Mouse (Mus musculus) liver, adult (tissue): Measurements from ENCODE around the gene Hoxd8.

Experiments used
- GATA4 ChIP-seq: IDR thresholded peaks from 2 replicates; pipeline ENCODE4 v1.6.1; 2014; ENCODE audit warnings: mild to moderate bottlenecking, low read length; ENCODE audit not compliant: insufficient replicate concordance

Gene Hoxd8

GRCm38 (mm10) chr2:74676376-74677052, 27.9 kb upstream of the Hoxd8 start:
- no peak for TF ChIP-seq GATA4

DNA sequence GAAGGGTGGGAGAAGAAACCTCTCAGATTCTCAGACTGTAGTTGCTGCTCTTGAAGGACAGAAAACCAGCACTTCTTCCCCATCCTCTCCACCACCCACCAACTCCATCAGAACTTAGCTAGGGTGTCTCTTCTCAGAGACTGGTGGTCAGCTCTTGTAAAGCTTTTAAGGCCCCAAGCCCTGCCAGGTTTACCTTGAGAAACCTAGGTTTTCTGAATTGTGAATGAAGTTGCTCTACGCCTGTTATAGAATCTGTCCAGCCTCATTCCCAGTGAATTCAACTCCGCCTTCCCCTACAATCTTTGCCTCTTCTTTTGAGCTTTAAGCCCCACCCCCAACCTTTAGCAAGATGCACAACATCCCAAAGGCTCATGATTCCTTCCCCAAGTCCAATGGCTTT, 27.3 kb upstream of the Hoxd8 start:
- no peak for TF ChIP-seq GATA4

- TF ChIP-seq GATA4: no peak
Observed at GRCm38 (mm10) chr2:74678891-74679595, 25.4 kb upstream of the Hoxd8 start, which contains the start of gene Hoxd11. Gene Hoxd11, plus strand, starts transcription at chr2:74679557.

- no peak for TF ChIP-seq GATA4
Observed at GRCm38 (mm10) chr2:74679596-74679971, 24.8 kb upstream of the Hoxd8 start.

GRCm38 (mm10) chr2:74679980-74680379, 24.4 kb upstream of the Hoxd8 start:
- no peak for TF ChIP-seq GATA4

GRCm38 (mm10) chr2:74680561-74681398, 23.6 kb upstream of the Hoxd8 start:
- no peak for TF ChIP-seq GATA4

DNA sequence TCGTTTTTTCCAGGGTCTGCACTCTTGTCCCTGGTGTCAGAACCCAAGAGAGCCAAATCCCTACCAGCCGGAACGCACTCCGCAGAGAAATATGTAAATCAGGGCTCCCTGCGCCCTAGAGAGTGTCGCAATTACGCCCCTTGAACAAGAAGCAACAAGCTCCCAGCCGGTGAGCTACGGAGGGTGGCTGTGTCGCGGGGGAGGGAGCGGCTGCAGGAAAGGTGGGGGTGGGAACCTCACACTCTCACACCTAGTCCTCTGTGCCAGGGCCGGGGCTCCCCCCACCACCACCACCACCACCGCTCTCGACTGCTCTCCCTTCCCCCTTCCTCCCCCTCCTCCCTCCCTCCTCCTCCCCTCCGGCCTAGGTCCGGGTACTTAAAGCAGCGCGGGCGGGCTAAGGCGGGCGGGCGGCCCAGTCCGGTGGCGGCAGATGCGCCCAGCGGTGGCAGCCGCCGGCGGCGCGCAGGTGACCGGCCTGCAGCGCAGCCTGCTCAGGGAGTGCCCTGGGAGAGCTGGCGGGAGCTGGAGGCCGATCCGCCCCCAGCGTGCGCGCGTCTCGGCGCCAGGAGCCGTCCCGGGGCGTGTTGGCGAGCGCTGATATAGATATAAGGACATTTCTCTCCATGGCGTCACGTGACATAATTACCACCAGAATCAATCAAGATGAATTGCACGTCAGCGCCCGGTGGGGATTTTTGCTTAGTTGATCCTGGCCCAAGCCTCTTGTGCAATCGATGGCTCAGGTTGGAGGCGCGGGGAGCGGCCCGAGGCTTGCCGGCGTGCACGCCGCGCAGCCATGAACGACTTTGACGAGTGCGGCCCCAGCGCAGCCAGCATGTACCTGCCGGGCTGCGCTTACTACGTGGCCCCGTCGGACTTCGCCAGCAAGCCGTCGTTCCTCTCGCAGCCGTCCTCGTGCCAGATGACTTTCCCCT, 22.6 kb upstream of the Hoxd8 start:
- no peak for TF ChIP-seq GATA4

DNA sequence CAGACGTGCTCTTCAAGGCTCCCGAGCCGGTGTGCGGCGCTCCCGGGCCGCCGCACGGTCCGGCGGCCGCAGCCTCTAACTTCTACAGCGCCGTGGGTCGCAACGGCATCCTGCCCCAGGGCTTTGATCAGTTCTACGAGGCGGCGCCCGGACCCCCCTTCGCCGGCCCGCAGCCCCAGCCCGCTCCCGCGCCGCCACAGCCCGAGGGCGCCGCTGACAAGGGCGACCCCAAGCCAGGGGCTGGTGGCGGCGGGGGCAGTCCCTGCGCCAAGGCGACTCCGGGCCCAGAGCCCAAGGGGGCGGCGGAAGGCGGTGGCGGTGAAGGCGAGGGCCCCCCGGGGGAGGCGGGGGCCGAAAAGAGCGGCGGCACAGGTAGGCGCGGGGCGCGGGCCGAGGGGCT, 21.6 kb upstream of the Hoxd8 start:
- no peak for TF ChIP-seq GATA4

DNA sequence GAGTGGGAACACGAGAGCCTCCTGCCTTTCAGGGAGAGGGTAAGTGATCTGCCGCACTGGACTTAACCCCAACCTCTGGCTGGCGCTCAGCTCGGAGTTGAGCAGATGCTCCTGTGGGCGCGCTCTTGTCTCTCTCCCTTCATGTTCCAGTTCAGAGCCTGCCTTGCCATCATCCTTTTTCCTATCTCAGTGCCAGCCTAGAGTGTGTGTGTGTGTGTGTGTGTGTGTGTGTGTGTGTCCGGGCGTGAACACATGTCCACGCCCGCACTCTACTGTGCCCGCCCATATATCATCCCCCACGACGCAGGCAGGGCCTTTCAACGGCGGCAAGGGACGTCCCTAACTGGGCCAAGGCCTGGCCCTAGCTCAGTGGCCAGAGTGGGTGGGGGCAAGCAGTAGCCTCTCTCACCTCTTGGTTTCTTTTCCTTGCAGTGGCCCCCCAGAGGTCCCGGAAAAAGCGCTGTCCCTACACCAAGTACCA, 20.9 kb upstream of the Hoxd8 start:
- no peak for TF ChIP-seq GATA4

DNA sequence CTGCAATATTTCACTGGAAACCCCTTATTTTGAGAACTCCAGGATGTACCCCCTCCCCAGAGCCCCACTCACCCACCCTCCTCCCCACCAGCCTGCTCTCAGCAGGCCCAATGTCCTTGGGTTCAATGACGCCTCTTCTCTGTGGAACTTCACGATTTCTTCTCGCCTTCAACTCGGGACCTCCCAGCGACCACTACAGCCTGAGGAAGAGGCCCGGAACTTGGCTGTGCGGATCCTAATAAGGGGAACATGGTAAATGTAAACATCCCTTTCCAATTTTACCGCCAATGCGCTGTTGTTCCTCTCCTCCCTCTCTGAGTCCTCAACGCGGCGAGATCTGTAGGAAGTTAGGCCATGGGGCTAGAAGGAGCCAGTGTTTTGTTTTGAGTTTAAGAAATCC, 20.3 kb upstream of the Hoxd8 start:
- no peak for TF ChIP-seq GATA4

- TF ChIP-seq GATA4: no peak
Observed at GRCm38 (mm10) chr2:74685059-74685603, 19.3 kb upstream of the Hoxd8 start.

GRCm38 (mm10) chr2:74686301-74686987, 18.0 kb upstream of the Hoxd8 start:
- no peak for TF ChIP-seq GATA4

DNA sequence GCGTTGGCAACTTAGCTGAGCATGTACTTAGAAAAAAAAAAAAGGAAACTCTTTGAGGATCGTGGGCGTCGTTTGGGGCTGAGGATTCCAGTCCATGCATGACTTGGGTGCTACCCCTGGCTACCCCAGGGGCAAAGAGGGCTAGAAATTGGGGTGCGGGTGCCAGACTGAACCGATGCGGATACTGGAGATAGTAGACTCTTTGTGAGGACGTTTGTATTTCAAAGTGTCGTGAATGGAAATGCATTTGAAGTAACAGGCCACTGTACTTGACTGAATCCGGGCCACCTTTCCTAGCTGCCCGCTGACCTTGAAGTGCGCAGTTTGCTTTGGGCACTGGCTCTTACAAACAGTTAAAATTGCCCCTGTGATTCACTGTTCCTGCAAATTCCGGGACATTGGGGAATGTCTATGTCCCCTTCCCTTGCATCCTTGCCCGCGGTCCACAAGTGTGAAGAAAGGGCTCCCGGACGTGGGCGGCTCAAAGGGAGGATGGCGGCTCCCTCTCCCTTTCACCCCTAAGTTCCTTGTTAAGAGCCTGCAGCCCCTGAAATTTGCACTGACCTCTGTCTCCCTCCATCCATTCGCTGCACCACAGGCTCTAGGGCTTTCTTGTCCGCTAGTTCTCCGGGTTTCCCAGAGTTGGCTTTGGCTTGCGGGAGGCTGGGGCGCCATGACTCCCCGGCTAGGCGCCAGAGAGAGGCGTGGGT, 17.3 kb upstream of the Hoxd8 start:
- TF ChIP-seq GATA4: no peak
